Mouse (Mus musculus) olfactory bulb, adult 2 months (tissue): Measurements from ENCODE around the gene Spata13.

ENCODE experiments used
- CTCF ChIP-seq: fragments of 200-500 bp; IDR thresholded peaks from 2 replicates; pipeline ENCODE4 v1.5.1; 2012; ENCODE audit warnings: low read depth, mild to moderate bottlenecking, low read length, moderate library complexity; ENCODE audit not compliant: insufficient read depth
- POLR2A ChIP-seq: fragments of 200-500 bp; IDR thresholded peaks from 2 replicates; pipeline ENCODE4 v1.6.1; 2012; ENCODE audit warnings: mild to moderate bottlenecking, low read depth, low read length, moderate library complexity; ENCODE audit not compliant: insufficient read depth

DNA sequence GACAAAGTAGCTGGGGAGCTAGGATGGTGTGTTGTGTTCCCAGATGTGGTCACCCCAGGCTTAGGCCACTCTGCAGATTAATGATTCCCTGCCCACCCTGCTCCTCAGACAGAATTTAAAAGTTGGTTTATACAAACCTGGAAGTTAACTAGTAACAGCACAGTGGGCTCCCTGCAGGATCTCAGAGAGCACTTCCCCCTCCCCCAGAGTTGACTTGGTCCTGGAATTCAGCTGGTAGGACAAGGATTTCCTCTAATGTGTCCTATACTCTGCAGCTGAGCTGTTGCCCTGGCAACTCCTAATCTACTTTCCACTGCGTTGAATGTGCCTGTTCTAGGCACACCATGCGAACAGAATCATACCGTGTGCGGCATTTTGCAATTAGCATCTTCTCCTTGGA lies 30.8 kb downstream of the Spata13 start:
- TF ChIP-seq CTCF = no peak
- no peak for TF ChIP-seq POLR2A
